Mouse (Mus musculus): ENCODE measurements around the gene Pex5. TPM values are rescaled to one million over a fixed set of nuclear protein-coding genes. Genes with fewer than 3 reads are reported as not detected.
"Not testable (repeated sequence)": the region's sequence is repeated elsewhere in the genome, so short reads cannot be mapped to it uniquely, and the experiment has no call there.

Gene Pex5
- polyA plus RNA-seq, 1 experiment from 2014 or later: 24.9 TPM

DNA sequence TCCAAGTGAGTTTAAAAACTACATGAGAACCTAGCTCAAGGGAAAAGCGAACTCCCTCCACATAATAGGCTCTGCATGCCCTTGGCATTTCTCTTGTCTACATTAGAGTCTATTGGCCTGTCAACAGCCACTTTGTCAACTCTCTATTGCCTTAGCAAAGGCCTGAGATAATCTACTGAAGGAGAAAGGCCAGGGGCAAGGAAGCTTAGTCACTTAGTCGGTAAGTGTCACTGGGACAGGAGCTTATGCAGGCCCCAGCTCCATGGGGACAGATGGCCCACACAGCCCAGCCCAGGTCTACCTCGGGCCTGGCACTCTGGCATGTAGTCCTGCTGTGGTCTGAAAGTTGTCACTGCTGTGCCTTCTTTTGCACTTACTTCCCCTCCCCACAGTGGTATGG lies 11.7 kb upstream of the Pex5 start:
- H3K9ac ChIP-seq: no peak overlapping the region
- H3K27ac ChIP-seq: no peak overlapping the region
- 0 out of 2 replicates have a peak, but pooled peaks have one; percentile 24 for ATAC-seq (replicated peaks; ENCODE audit: insufficient number of reproducible peaks, insufficient read depth, low FRiP score, low read depth)
- H3K36me3 ChIP-seq: no peaks in the 10 kb centered on the region
- peaks cover 31% of the 10 kb centered on the region for H3K27me3 ChIP-seq
- WGBS: 22% methylated on average over 3 of the region's 3 CpGs
- no peak overlapping the region for H3K4me2 ChIP-seq
- H3K4me1 ChIP-seq (replicated peaks): peaks cover 20% of the 10 kb centered on the region
- no peaks in the 10 kb centered on the region for H3K9me3 ChIP-seq (replicated peaks)
- H3K4me3 ChIP-seq: no peak overlapping the region

DNA sequence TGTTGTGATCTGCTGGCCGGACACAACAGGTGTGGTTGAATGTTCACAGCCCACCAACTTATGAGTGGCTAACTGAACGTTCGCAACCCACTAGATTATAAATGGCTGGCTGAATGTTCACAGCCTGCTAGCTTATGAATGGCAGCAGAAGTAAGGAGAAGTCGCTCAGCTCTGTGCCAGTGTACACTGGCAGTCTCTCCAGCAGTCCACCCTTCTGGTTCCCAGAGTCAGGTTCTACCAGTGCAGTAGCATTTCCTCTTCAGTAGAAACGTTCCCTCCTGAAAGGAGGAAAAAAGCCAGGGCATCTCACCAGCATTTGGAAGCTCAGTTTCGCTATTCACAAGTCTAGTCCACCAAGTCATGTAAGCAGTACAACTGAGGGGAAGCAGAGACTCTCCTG lies 10.7 kb upstream of the Pex5 start:
- Histone ChIP-seq H3K9ac (no peak overlapping the region), H3K4me1 (replicated peaks) (peaks cover 20% of the 10 kb centered on the region), H3K27me3 (peaks cover 20% of the 10 kb centered on the region), H3K4me3 (no peak overlapping the region), H3K4me2 (no peak overlapping the region), H3K27ac (no peak overlapping the region), H3K9me3 (replicated peaks) (no peaks in the 10 kb centered on the region), H3K36me3 (no peaks in the 10 kb centered on the region)
- ATAC-seq (replicated peaks; ENCODE audit: insufficient number of reproducible peaks, insufficient read depth, low FRiP score, low read depth): no peak
- 61% methylated on average over 6 of the region's 6 CpGs for WGBS

DNA sequence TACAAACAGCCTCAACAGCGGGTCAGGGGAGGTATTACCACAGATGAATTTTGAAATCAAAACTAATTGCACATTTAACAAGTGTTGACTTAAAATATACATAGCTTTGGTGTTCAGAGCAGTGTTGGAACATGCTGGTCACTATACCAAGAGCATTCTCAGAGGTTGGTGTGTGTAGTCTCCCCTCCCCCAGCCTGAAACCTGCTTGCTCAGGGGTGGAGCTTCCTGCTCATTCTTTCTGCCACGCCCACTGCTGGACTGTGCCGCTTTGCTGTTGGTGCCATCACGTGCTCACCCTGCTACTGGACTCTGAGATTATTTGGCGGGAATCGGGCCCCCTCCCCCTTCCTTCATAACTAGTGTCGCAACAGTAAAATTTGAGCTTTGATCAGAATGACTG lies 10.2 kb upstream of the Pex5 start:
- WGBS: 57% methylated on average over 7 of the region's 7 CpGs
- not testable (repeated sequence) for ATAC-seq (replicated peaks; ENCODE audit: insufficient number of reproducible peaks, insufficient read depth, low FRiP score, low read depth)

DNA sequence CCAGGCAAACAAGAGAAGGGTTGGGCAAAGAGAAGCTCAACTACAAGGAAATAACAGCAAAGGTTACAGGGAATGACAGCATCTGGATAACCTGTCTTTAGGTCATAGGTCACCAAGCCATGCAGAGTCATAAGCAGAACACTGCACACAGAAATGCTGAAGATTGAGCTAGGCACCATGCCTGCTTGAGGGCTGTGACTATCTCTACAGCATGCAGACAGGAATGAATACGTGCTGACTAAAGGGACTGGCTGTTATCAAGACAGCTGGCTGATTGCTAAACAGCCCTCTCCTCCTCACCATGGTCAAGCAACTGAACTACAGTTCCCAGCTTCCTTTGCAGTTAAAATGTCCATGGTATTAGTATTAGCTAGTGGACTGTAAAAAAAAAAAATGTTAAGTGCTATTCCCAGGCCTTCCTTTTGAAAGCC lies 9.2 kb upstream of the Pex5 start:
- H3K4me3 ChIP-seq: no peak overlapping the region
- no peak for ATAC-seq (replicated peaks; ENCODE audit: insufficient number of reproducible peaks, insufficient read depth, low FRiP score, low read depth)
- peaks cover 7% of the 10 kb centered on the region for H3K27me3 ChIP-seq
- H3K9me3 ChIP-seq (replicated peaks): no peaks in the 10 kb centered on the region
- H3K27ac ChIP-seq: no peak overlapping the region
- 11% methylated on average over 1 of the region's 1 CpGs for WGBS
- H3K36me3 ChIP-seq: no peaks in the 10 kb centered on the region
- peaks cover 20% of the 10 kb centered on the region for H3K4me1 ChIP-seq (replicated peaks)
- no peak overlapping the region for H3K4me2 ChIP-seq
- no peak overlapping the region for H3K9ac ChIP-seq

More for the DNA sequence above, 10.2 kb upstream of the Pex5 start:
- H3K27ac ChIP-seq; H3K9ac ChIP-seq; H3K36me3 ChIP-seq; H3K9me3 ChIP-seq (replicated peaks); H3K4me2 ChIP-seq; H3K4me3 ChIP-seq: not testable (repeated sequence)
- Histone ChIP-seq H3K4me1 (replicated peaks) (peaks cover 20% of the 10 kb centered on the region), H3K27me3 (peaks cover 15% of the 10 kb centered on the region)

DNA sequence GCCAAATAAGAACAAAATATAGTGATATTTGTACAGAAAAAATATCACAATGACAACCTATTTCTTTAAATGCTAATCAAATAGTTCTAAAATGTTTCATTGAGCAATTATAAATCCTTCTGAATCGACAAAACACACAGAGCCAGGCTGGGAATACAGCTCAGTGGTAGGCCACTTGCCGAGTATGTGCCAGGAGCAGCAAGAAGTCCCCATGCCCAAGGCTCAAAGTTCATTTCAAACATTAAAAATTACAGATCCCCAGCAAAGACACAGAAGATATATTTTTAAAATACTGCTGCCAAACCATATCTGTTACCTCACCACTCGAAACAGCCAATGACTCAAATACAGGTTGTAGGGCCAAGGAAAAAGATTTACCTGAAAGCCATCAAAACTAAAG lies 3.8 kb upstream of the Pex5 start:
- WGBS: 80% methylated on average over 3 of the region's 3 CpGs
- no peak overlapping the region for H3K4me3 ChIP-seq

DNA sequence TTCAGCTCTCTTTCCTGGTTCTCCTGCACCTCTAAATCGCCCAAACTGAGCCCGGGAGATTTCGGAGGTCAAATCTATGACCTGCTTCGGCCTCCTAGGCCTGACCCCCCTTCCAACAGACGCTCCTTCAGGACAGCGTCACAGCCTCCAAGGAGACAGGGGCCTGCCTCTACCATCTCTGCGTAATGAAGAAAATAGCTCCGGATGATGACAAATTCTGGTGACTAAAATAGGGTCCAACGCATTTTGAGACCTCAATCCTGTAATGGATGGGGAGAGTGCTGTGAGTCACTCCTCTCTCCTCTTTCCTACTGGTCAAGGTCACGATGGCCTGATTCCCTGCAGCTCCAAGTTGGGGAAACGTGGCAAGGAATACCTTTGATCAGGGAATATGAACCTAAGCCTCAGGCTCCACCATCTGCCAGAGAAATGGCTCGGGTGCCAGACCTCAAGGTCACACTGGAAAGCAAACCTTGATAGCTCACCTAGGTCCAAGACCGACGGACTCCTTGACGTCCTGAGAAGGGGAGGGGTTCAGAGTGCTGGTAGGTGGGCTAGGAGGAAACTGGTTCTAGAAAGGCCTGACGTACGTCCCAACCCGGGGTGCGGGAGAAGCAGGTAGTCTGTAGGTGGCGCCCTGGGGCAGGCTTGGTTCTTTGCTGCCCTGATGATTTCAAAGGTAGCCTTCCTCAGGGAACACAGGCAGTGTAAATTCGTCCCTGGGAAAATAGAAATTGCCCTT lies 651 bp upstream of the Pex5 start:
- Histone ChIP-seq H3K27ac (peak overlapping the region; percentile 85), H3K9me3 (replicated peaks) (no peaks in the 10 kb centered on the region), H3K27me3 (no peaks in the 10 kb centered on the region), H3K36me3 (no peaks in the 10 kb centered on the region), H3K4me1 (replicated peaks) (peaks cover 14% of the 10 kb centered on the region), H3K4me3 (peak overlapping the region; percentile 88), H3K4me2 (peak overlapping the region; percentile 83), H3K9ac (peak overlapping the region; percentile 60)
- 4% methylated on average over 21 of the region's 21 CpGs for WGBS
- ATAC-seq (replicated peaks; ENCODE audit: insufficient number of reproducible peaks, insufficient read depth, low FRiP score, low read depth): peak; percentile 38

More for the DNA sequence above, 3.8 kb upstream of the Pex5 start:
- Histone ChIP-seq H3K9ac (no peak overlapping the region), H3K4me1 (replicated peaks) (peaks cover 14% of the 10 kb centered on the region), H3K4me2 (no peak overlapping the region), H3K36me3 (no peaks in the 10 kb centered on the region), H3K27ac (no peak overlapping the region), H3K9me3 (replicated peaks) (no peaks in the 10 kb centered on the region), H3K27me3 (no peaks in the 10 kb centered on the region; the same call in 1 of the 2 replicates)
- ATAC-seq (replicated peaks; ENCODE audit: insufficient number of reproducible peaks, insufficient read depth, low FRiP score, low read depth): no peak

DNA sequence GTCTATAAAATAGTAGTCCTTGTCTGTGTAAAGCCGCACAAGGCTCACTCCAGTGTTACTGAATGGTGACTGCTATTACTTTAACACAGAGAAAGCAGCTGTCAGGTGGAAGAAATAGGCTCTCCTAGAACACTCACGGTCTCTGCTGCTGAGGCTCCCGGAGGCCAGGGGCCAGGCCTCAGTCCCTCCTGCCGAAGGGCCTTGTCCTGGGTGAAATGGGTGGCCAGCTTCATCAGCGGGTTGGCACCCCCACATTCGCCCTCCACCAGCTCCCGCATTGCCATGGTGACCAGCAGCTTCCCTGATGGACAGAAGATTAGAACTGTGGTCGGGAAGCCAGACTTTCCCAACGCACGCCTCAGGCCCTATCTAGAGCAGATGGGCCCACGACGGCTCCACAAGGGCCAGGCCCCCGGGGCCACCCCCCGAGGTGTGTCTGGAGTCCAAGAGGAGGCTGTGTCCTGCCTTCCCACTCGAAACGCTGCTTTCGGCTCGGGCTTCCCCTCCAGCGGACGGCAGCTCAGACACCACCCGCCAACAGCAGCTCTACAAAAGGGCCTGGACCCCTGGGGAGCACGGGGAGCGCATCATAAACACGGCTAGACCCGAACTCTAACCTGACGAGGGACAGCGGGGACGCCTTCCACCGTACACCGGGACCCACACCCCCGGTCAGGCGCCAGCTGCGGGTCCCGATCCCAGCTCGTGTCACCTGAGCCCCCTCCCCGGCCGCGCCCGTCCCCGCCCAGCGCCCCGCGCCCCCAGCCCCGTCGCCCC lies 529 bp downstream of the Pex5 start:
- Histone ChIP-seq H3K9me3 (replicated peaks) (no peaks in the 10 kb centered on the region), H3K27me3 (no peaks in the 10 kb centered on the region), H3K27ac (peak overlapping the region; percentile 79), H3K4me3 (peak overlapping the region; percentile 88), H3K9ac (peak overlapping the region; percentile 93), H3K36me3 (no peaks in the 10 kb centered on the region), H3K4me2 (peak overlapping the region; percentile 83), H3K4me1 (replicated peaks) (peaks cover 14% of the 10 kb centered on the region)
- WGBS: 3% methylated on average over 40 of the region's 45 CpGs
- peak; percentile 33 for ATAC-seq (replicated peaks; ENCODE audit: insufficient number of reproducible peaks, insufficient read depth, low FRiP score, low read depth)

DNA sequence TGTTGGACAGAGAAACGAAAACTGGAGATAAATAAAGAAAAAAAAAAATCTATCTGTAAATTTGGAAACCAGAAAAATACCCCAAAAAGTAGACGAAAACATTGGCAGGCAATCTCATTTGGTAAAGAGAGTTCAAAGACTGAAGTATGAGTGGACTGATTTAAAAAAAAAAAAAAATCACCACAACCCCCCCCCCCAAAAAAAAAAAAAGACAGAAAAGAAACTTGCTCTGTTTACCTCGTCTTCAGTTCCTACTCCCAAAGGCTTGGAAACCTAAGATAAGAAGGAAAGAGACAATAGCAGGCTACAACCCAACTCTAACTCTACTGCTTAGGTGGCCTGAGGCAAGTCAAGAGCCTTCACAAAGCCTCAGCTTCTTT lies 1.1 kb downstream of the Pex5 start:
- Histone ChIP-seq H3K4me3 (peak overlapping the region; percentile 88), H3K27ac (peak overlapping the region; percentile 79), H3K4me1 (replicated peaks) (peaks cover 19% of the 10 kb centered on the region), H3K4me2 (peak overlapping the region; percentile 83), H3K9me3 (replicated peaks) (no peaks in the 10 kb centered on the region), H3K9ac (peak overlapping the region; percentile 93), H3K36me3 (no peaks in the 10 kb centered on the region), H3K27me3 (no peaks in the 10 kb centered on the region)
- 54% methylated on average over 3 of the region's 3 CpGs for WGBS
- ATAC-seq (replicated peaks; ENCODE audit: insufficient number of reproducible peaks, insufficient read depth, low FRiP score, low read depth): no peak

DNA sequence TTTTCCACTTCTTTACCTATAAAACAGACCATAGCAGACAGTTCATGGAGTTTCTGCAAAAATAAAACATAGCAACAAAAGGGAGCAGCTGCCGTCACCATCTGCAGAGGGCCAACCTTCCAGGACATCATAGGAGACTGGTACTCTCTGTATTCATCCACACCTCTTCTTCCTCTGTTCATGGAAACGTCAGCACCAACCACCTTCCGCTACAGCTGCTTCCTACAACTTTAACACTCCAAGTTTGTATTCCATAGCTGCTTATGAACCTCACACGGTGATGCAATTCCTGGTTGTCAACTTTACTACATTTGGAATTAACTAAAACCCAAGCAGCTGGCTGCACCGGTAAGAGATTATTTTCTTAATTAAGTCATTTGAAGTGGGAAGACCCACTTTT lies 6.5 kb downstream of the Pex5 start:
- no peak for ATAC-seq (replicated peaks; ENCODE audit: insufficient number of reproducible peaks, insufficient read depth, low FRiP score, low read depth)
- no peak overlapping the region for H3K4me3 ChIP-seq
- H3K9ac ChIP-seq: no peak overlapping the region
- H3K4me1 ChIP-seq (replicated peaks): peaks cover 6% of the 10 kb centered on the region; the same call in 1 of the 2 replicates
- H3K9me3 ChIP-seq (replicated peaks): no peaks in the 10 kb centered on the region
- peaks cover 40% of the 10 kb centered on the region for H3K36me3 ChIP-seq
- 90% methylated on average over 5 of the region's 5 CpGs for WGBS
- no peak overlapping the region for H3K4me2 ChIP-seq
- no peak overlapping the region for H3K27ac ChIP-seq
- no peaks in the 10 kb centered on the region for H3K27me3 ChIP-seq

DNA sequence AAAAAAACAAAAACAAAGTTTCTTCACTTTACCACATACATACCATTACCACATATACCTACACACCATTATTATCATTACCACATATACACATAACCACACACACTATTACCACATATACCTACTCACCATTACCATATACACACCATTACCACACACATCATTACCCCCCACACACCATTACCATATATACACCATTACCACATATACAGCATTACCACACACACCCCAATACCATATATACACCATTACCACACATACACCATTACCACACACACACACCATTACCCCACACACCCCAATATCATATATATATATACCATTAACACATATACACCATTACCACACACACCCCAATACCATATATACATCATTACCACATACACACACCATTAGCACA lies 7.7 kb downstream of the Pex5 start:
- no peaks in the 10 kb centered on the region for H3K9me3 ChIP-seq (replicated peaks)
- H3K27ac ChIP-seq: no peak overlapping the region
- H3K4me1 ChIP-seq (replicated peaks): 0 out of 2 replicates have a peak, but pooled peaks cover 6% of the 10 kb centered on the region
- no peak overlapping the region for H3K4me3 ChIP-seq
- no peak overlapping the region for H3K4me2 ChIP-seq
- no peaks in the 10 kb centered on the region for H3K27me3 ChIP-seq
- no peak for ATAC-seq (replicated peaks; ENCODE audit: insufficient number of reproducible peaks, insufficient read depth, low FRiP score, low read depth)
- no peak overlapping the region for H3K9ac ChIP-seq
- H3K36me3 ChIP-seq: peaks cover 50% of the 10 kb centered on the region

DNA sequence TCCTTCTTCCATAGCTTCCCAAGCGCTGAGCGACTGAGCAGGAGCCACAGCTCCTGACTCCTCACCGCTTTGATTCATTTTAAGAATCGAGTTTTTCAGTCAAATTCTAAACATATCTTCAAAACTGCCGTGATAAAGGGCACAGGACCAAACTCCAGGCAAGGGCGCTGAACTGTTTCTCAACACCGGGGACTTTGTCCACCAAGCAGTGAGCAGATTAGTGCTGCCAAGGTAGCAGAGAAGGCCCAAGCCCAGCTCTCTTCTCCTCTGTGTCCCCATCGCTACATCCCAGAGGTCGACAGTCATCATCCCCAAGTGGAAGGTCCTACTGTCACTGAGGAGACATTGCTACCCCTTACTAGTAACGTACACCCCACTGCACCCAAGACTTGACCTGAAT lies 8.5 kb downstream of the Pex5 start:
- Histone ChIP-seq H3K4me3 (no peak overlapping the region), H3K36me3 (peaks cover 54% of the 10 kb centered on the region), H3K27me3 (no peaks in the 10 kb centered on the region), H3K9ac (no peak overlapping the region), H3K27ac (no peak overlapping the region), H3K9me3 (replicated peaks) (no peaks in the 10 kb centered on the region), H3K4me2 (no peak overlapping the region), H3K4me1 (replicated peaks) (0 out of 2 replicates have a peak, but pooled peaks cover 6% of the 10 kb centered on the region)
- no peak for ATAC-seq (replicated peaks; ENCODE audit: insufficient number of reproducible peaks, insufficient read depth, low FRiP score, low read depth)
- WGBS: 92% methylated on average over 10 of the region's 10 CpGs

Measured in heart, embryonic 15.5 days (tissue).